Mouse (Mus musculus): Measurements from ENCODE around the gene Rnf138rt1. TPM values are rescaled to one million over a fixed set of nuclear protein-coding genes. Genes with fewer than 3 reads are reported as not detected.

The Rnf138rt1 gene
- polyA plus RNA-seq, 1 experiment from 2014 or later: 0.49 TPM

Other genes with a start within 250 kb of the Rnf138rt1 start
- gene Grpr, start 211.7 kb downstream of the Rnf138rt1 start, polyA plus RNA-seq (2015; fragmentation: Nextera tagmentation; extraction: Ambion mirVana): 0.35 and 0.50 TPM in 2 replicates
- gene Ap1s2, start 147.7 kb upstream of the Rnf138rt1 start, polyA plus RNA-seq (2015; fragmentation: Nextera tagmentation; extraction: Ambion mirVana): 30.7 and 31.8 TPM in 2 replicates
- gene Zrsr2, start 197.3 kb upstream of the Rnf138rt1 start, polyA plus RNA-seq (2015; fragmentation: Nextera tagmentation; extraction: Ambion mirVana): 55.7 and 61.5 TPM in 2 replicates